Mouse (Mus musculus): ENCODE data around the gene Sirt6.

The Sirt6 gene

GRCm38 (mm10) chr10:81592631-81593030 is 35.0 kb downstream of the Sirt6 start:
- DNase-seq, result no peak

DNA sequence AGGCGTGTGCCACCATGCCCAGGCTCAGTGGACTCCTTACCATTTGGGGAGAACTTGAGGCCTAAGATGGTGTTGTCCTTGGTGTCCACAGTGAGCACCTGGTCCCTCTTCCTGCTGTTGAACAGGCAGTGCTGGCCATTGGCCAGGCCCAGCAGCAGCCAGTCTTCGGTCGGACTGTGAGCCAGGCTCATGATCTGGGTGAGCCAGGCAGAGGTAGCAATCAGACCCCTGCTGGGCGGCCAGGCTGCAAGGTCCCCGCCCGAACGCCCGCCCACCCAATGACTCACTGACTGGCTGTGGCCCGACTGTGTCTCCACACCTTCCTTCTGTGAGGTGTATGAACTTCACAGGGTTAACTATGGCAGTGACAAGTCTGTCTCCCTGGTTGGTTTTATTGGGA is 35.8 kb downstream of the Sirt6 start:
- DNase-seq, result no peak

GRCm38 (mm10) chr10:81588739-81589138 is 38.9 kb downstream of the Sirt6 start:
- no peak for DNase-seq

GRCm38 (mm10) chr10:81583347-81583746 is 44.2 kb downstream of the Sirt6 start:
- DNase-seq, result no peak

DNA sequence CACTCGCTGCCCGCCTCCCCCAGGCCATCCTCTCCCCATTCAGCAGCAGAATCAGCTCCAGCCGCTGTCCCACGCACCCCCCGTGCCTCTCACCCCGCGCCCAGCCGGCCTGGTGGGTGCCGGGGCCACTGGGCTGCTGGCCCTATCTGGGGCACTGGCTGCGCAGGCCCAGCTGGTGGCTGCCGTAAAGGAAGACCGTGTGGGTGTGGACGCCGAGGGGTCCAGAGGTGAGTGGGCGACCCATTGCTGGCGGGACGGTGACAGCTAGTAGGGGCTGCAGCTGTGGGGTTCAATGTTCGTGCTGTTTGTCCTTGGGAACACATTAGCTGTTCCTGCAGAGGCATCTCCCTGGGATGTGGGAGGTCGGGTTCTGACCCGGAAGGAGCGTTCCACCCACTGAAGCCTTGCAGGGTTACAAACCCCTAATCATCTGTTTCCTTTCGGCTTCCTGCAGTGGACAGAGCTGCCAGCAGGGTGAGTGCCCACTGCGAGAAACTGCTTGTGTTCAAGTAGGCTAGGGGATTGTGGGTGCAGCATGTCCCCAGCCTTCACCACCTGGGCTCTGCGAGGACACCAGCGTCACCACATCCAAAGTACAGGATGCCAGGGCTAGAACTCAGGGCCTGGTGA is 47.0 kb downstream of the Sirt6 start:
- no peak for DNase-seq

DNA sequence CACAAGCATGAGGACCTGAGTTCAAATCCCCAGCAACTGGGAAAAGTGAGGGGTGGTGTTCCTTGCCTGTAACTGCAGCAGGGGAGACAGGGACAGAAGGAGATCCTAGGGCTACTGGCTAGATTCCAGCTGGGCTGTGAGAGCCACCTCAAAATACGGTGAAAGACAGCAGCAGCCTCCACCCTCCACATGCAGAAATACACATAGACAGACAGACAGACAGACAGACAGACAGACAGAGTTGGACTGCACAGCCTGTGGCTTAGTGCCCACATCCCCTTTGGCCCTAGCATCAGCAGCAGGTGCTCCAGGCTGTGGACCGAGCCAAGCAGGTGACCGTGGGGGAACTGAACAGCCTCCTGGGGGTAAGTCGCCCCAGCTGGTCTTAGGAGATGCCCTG is 47.6 kb downstream of the Sirt6 start:
- peak in 1 of 2 experiments; percentile 46 for DNase-seq

DNA sequence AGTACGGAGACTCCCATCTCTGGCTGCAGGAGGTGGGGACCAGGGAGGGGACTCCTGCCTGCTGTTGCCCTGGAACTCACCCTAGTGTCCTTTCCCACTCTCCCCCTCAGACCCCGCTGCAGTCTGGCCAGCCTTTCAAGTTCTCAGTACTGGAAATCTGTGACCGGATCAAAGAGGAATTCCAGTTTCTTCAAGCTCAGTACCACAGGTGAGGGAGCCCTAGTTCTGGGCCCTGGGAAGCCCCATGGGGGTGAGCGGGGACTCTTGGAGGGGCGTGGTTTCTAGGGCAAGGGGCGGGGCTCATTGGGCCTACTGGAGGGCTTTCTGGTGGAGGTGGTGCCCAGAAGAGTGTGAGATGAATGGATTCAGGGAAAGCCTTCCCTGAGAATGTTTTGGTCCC is 51.9 kb downstream of the Sirt6 start:
- peak in 1 of 2 experiments; percentile 51 for DNase-seq

DNA sequence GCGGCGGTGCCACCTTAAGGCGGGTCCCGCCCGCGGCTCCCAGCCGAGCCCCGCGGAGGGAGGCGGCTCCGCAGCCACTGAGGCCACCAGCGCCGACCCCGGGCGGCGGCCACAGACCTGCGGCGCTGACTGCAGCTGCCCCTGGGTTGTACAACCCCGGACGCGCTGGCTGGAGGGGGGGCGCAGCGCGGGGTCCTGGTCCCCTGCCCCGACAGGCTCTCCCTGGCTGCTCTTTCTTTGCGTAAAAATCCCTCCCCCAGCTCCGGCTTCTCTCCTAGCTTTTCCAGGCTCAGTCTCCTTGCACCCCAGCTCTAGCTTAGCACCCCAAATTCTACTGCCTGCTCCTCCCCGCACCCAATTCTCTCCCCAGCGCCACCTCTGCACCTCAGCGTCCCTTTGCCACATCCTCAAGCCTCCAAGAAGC is 52.4 kb downstream of the Sirt6 start:
- peak; percentile 61 to 70 for DNase-seq

DNA sequence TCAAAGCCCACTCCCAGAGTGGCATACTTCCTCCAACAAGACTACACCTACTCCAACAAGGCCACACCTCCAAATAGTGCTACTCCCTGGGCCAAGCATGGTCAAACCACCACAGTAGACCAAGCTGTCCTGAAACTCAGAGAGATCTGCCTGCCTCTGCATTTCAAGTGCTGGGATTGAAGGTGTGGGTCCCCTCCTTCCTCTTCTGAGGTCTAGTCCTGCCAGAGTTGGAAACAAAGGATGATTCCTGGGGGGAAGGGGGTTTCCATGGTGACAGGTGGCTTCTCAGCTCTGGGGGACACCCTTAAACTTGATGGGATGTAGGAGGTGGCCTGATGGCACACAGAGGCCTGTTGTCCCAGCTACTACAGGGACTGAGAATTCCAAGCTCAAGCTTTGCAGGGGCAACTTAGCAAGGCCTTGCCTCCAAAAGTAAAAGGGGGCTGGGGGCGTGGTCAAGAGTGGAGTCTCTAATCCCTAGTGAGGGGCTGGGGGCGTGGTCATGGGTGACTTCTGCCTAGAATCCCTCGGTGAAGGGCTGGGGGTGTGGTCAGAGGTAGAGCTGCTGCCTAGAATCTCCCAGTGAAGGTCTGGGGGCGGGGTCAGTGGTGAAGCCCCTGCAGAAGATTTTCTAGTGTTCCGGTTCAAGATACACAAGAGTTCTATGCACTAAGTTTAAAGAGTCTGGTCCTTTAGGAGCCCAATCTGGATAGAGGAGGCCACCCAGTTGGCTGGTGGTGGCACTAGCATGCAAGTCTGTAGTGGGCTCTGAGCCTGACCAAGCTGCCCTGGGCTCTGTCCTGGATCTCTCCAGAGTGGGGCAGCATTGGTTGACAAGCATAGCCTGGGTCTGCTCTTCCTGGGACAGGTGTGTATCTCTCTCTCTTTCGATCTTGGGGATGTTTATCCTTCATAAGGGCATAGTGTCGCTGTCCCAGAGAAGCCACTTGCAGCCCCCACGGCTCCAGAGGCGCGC is 53.2 kb downstream of the Sirt6 start, which contains the start of gene Tle2:
Gene Tle2 (plus strand): TSS at position 481 of the 976 bp plus-strand sequence.
- peak; percentile 49 to 53 for DNase-seq

DNA sequence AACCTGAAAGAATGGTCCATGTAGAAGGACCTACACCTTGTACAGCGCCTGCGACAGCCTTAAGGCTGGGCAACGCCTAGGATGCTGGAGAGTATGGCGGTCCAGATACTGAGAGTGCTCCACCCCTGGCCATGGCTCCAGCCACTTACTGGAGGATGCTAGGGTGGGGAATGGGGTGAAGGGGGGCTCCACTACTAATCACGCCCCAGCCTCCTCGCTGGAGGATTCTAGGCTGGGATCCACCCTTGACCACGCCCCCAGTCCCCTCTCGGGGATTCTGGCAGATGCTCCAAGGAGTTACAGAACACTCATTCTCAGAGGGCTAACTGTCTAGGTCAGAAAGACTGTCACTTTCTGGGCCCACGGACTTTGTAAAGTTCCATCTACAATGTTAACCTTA is 54.6 kb downstream of the Sirt6 start:
- peak in 1 of 2 experiments; percentile 22 for DNase-seq

GRCm38 (mm10) chr10:81572133-81572671 is 55.4 kb downstream of the Sirt6 start:
- no peak for DNase-seq
